Mouse (Mus musculus): ENCODE measurements at regions not wholly inside any gene's neighbourhood (a gene's known extent, or its start where the extent isn't known, plus 50 kb on each side); places are given as distances from the start of the nearest gene placed in this dataset.

DNA sequence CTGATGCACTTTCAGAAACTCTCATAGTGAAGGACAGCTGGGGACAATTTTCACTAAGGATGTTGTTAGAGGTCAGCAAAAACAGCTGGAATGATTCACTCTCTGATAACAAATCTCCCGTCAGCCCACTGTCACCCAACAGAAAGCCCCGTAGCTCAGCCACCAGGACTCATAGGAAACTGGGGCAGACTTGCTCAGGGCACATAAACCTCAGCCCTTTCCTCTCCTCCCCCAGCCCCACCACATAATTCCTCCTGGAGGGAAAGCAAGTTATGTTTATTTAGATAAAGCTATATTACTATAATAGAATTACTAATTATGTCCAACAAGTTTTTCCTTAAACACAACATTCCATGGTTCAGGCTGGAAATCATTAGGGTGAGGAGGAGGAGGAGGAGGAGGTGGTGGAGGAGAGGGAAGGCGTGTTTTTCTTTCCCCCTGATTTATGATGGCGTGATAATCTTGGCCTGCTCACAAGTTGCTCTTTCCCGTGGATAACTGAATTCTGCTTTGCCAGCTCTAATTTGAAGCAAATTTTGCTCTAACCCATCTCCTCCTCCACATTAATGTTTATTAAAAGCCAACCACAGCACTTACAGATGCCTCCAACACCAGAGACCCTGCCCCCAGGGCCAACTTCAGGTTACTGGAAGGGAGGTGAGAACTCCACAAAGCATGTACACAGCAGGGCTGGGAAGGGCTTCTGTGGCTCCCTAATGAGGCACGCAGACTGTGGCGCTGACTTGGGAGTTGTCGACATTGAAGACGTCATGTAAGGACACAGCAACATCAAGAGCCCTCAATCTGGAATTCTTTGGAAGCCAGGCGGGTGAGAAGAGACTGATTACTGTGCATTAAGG is 475.8 kb downstream of the Dhx35 start:
- no peak for TF ChIP-seq USF1 (IDR thresholded peaks at IDR 0.05; ENCODE audit: low read depth)
- TF ChIP-seq CTCF (IDR thresholded peaks at IDR 0.05; ENCODE audit: control insufficient read depth, insufficient read depth, insufficient read length), result no peak
- no peak for TF ChIP-seq CEBPB (IDR thresholded peaks at IDR 0.05; ENCODE audit: low read depth)
- TF ChIP-seq MAX (IDR thresholded peaks at IDR 0.05), result no peak
- no peak for TF ChIP-seq MYOD1 (IDR thresholded peaks at IDR 0.05; ENCODE audit: control insufficient read depth, insufficient read length, low read depth)
- no peak for TF ChIP-seq MYOG (IDR thresholded peaks at IDR 0.05; ENCODE audit: control insufficient read depth, extremely low read depth, insufficient read length)
- TF ChIP-seq FOSL1 (IDR thresholded peaks at IDR 0.05; ENCODE audit: insufficient read depth, low read length, poor library complexity, severe bottlenecking), result no peak
